18 mouse cellular contexts compared by ENCODE assay signal in the genomic region with DNA sequence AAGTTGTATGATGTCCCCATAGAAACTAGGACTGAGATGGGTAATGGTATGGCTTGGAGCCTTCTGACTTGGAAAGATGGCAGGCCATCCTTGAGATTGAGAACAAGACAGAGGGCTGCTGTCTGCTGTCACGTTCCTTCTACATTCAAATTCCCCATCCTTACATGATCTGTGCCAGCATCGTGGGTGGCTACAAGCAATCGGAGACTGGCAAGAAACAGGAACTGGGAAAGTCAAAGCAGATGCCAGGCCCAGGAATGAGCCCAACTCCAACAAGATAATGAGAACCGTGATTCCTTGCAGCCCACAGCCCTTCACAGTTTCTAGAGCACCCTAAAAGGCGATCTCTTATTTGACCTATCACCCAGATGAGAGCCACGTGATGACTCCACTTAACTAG.
"Had no signal": no experiment of that assay in that cellular context is flagged by ENCODE, and none has a peak within 500 bp of the region (broad histone marks: within the 10 kb centered on the region; RNA-seq: fewer than 3 reads in every experiment).

No protein-coding gene starts in this region.

- H3K4me3 ChIP-seq: layer of hippocampus, adult 2 months; limb, embryonic 12.5 days; limb, embryonic 15.5 days had no signal

- H3K36me3 ChIP-seq: limb, embryonic 12.5 days; limb, embryonic 15.5 days had no signal

- H3K27ac ChIP-seq: layer of hippocampus, adult 2 months; limb, embryonic 12.5 days; limb, embryonic 15.5 days; liver, embryonic 14.5 days had no signal

- H3K4me2 ChIP-seq: limb, embryonic 12.5 days; limb, embryonic 15.5 days; liver, embryonic 11.5 days; lung, embryonic 14.5 days; midbrain, embryonic 11.5 days had no signal

- H3K4me1 ChIP-seq: limb, embryonic 12.5 days; limb, embryonic 15.5 days had no signal

- DNase-seq: kidney, adult 18-20 months; kidney, adult 9 months; kidney, postnatal 14 days; left cerebral cortex, postnatal 4 days; liver, postnatal 0 days; lung, embryonic 14.5 days; lung, postnatal 14 days; lung, postnatal 4 days; midbrain, embryonic 14.5 days; thymus, adult 2 months; thymus, postnatal 14 days; thymus, postnatal 4 days had no signal

- H3K27me3 ChIP-seq: limb, embryonic 15.5 days had no signal

- H3K9me3 ChIP-seq: limb, embryonic 12.5 days; limb, embryonic 15.5 days had no signal

- H3K9ac ChIP-seq: limb, embryonic 12.5 days; limb, embryonic 15.5 days; liver, embryonic 14.5 days; liver, postnatal 0 days; lung, embryonic 14.5 days had no signal

- ATAC-seq: liver, postnatal 0 days had no signal
